Mouse (Mus musculus) embryonic fibroblast, embryonic 13.5 days (primary cell): ENCODE measurements at regions not wholly inside any gene's neighbourhood (a gene's known extent, or its start where the extent isn't known, plus 50 kb on each side); places are given as distances from the start of the nearest gene placed in this dataset.

Experiments
- CTCF ChIP-seq: IDR thresholded peaks from 2 replicates; pipeline ENCODE4 v1.5.1; 2011; ENCODE audit warnings: mild to moderate bottlenecking, control low read depth, low read length, moderate library complexity, borderline replicate concordance; ENCODE audit not compliant: insufficient read depth
- POLR2A ChIP-seq: IDR thresholded peaks from 2 replicates; pipeline ENCODE4 v1.6.1; 2011; ENCODE audit warnings: low read depth, mild to moderate bottlenecking, control low read depth, low read length, moderate library complexity

- TF ChIP-seq CTCF (no peak), POLR2A (no peak)
Measured at GRCm38 (mm10) chr8:26697579-26698084, 279.5 kb upstream of the Zfp703 start.
